Mouse (Mus musculus) kidney, embryonic 14.5 days (tissue): Measurements from ENCODE around the gene Txndc16. TPM values are rescaled to one million over a fixed set of nuclear protein-coding genes. Genes with fewer than 3 reads are reported as not detected.

Experiments
- ATAC-seq: fragments of 200-750 bp; cut with Nextera tagmentation; 2 replicates; pipeline ENCODE4 v1.8.0; 2017; ENCODE audit warnings: moderate number of reproducible peaks, mild to moderate bottlenecking, moderate TSS enrichment, moderate library complexity; ENCODE audit not compliant: low FRiP score, low TSS enrichment
- H3K27ac ChIP-seq: fragments of 300-500 bp; sonication (generic); 2 replicates; pipeline ENCODE4 v1.5.1; 2014; ENCODE audit warnings: low read depth, mild to moderate bottlenecking, low read length, moderate library complexity, mixed read lengths
- H3K27me3 ChIP-seq: fragments of 300-500 bp; sonication (generic); 2 replicates; pipeline ENCODE4 v1.6.1; 2014; ENCODE audit warnings: mild to moderate bottlenecking, low read length; ENCODE audit not compliant: control insufficient read depth, insufficient read depth
- H3K36me3 ChIP-seq: fragments of 300-500 bp; sonication (generic); 2 replicates; pipeline ENCODE4 v1.6.1; 2014; ENCODE audit warnings: low read length, mixed read lengths; ENCODE audit not compliant: control insufficient read depth, insufficient read depth
- H3K4me1 ChIP-seq: fragments of 300-500 bp; sonication (generic); 2 replicates; pipeline ENCODE4 v1.6.1; 2014; ENCODE audit warnings: low read length, mixed read lengths; ENCODE audit not compliant: control insufficient read depth, insufficient read depth
- H3K4me2 ChIP-seq: fragments of 300-500 bp; sonication (generic); replicated peaks from 2 replicates; pipeline ENCODE4 v1.6.1; 2014; ENCODE audit warnings: low read depth, mild to moderate bottlenecking, low read length
- H3K4me3 ChIP-seq: fragments of 300-500 bp; sonication (generic); 2 replicates; pipeline ENCODE4 v1.5.1; 2014; ENCODE audit warnings: mild to moderate bottlenecking, low read length
- H3K9ac ChIP-seq: fragments of 300-500 bp; sonication (generic); 2 replicates; pipeline ENCODE4 v1.6.1; 2014; ENCODE audit warnings: low read depth, mild to moderate bottlenecking, low read length, moderate library complexity
- H3K9me3 ChIP-seq: fragments of 300-500 bp; sonication (generic); 2 replicates; pipeline ENCODE4 v1.6.1; 2016; ENCODE audit warnings: low read length; ENCODE audit not compliant: control insufficient read depth
- WGBS: fragments of 180-500 bp; shearing (Covaris S2); extraction: QIAGEN DNeasy Blood & Tissue Kit; methylation state at CpG from one replicate; pipeline ENCODE4 v1.1.7; 2014; 5-methylcytosine and 5-hydroxymethylcytosine counted together
- polyA plus RNA-seq: library from polyadenylated mRNA; unstranded; fragments of >200 nt; fragmentation: Nextera tagmentation; extraction: Ambion mirVana; gene quantifications from 2 replicates; pipeline ENCODE4 v1.2.1, GENCODE M21; 2014

Txndc16 gene
- polyA plus RNA-seq: 8.6 and 14.2 TPM in 2 replicates

- Histone ChIP-seq H3K4me1 (peaks cover 5% of the 10 kb centered on the region; the same call in 1 of the 2 replicates), H3K9ac (peak within 1 kb of the TSS; percentile 87), H3K4me2 (peak within 1 kb of the TSS; percentile 97), H3K27me3 (no peaks in the 10 kb centered on the region), H3K9me3 (no peaks in the 10 kb centered on the region), H3K36me3 (no peaks in the 10 kb centered on the region), H3K27ac (peak within 1 kb of the TSS; percentile 86), H3K4me3 (peak within 1 kb of the TSS; percentile 79)
- peak; percentile 13 for ATAC-seq
- WGBS: under 1% methylated on average over 54 of the region's 59 CpGs
Observed at GRCm38 (mm10) chr14:45220090-45220956, at the start of gene Txndc16. Gene Txndc16 (minus strand): TSS chr14:45220328.

- no peaks in the 10 kb centered on the region for H3K27me3 ChIP-seq
- H3K9ac ChIP-seq: no peak overlapping the region
- H3K9me3 ChIP-seq: no peaks in the 10 kb centered on the region
- H3K4me3 ChIP-seq: no peak overlapping the region
- H3K4me2 ChIP-seq: no peak overlapping the region
- no peaks in the 10 kb centered on the region for H3K4me1 ChIP-seq
- H3K36me3 ChIP-seq: no peaks in the 10 kb centered on the region
- ATAC-seq: no peak
- no peak overlapping the region for H3K27ac ChIP-seq
- WGBS: 84% methylated on average over 3 of the region's 3 CpGs
Observed at GRCm38 (mm10) chr14:45263831-45264592, 43.9 kb upstream of the Txndc16 start.

- no peaks in the 10 kb centered on the region for H3K9me3 ChIP-seq
- H3K27me3 ChIP-seq: no peaks in the 10 kb centered on the region
- no peak overlapping the region for H3K4me2 ChIP-seq
- H3K4me3 ChIP-seq: no peak overlapping the region
- ATAC-seq: no peak
- no peaks in the 10 kb centered on the region for H3K4me1 ChIP-seq
- no peak overlapping the region for H3K27ac ChIP-seq
- WGBS: 90% methylated on average over 4 of the region's 4 CpGs
- H3K36me3 ChIP-seq: no peaks in the 10 kb centered on the region
- H3K9ac ChIP-seq: no peak overlapping the region
Observed at GRCm38 (mm10) chr14:45251548-45252076, 31.5 kb upstream of the Txndc16 start.

- Histone ChIP-seq H3K27ac (no peak overlapping the region), H3K4me2 (no peak overlapping the region), H3K9me3 (no peaks in the 10 kb centered on the region), H3K27me3 (no peaks in the 10 kb centered on the region), H3K4me1 (no peaks in the 10 kb centered on the region), H3K9ac (no peak overlapping the region), H3K4me3 (no peak overlapping the region), H3K36me3 (no peaks in the 10 kb centered on the region)
- ATAC-seq: no peak
- WGBS: 50% methylated on average over 1 of the region's 1 CpGs
Observed at GRCm38 (mm10) chr14:45241613-45242012, 21.5 kb upstream of the Txndc16 start.

- no peaks in the 10 kb centered on the region for H3K4me1 ChIP-seq
- no peak for ATAC-seq
- WGBS: 69% methylated on average over 2 of the region's 2 CpGs
Observed at GRCm38 (mm10) chr14:45239042-45239441, 18.9 kb upstream of the Txndc16 start.

GRCm38 (mm10) chr14:45220957-45221630 lies 966 bp upstream of the Txndc16 start:
- no peaks in the 10 kb centered on the region for H3K27me3 ChIP-seq
- H3K36me3 ChIP-seq: no peaks in the 10 kb centered on the region
- peak overlapping the region; percentile 79 for H3K4me3 ChIP-seq
- H3K4me2 ChIP-seq: peak overlapping the region; percentile 97
- H3K4me1 ChIP-seq: peaks cover 5% of the 10 kb centered on the region; the same call in 1 of the 2 replicates
- peak overlapping the region; percentile 87 for H3K9ac ChIP-seq
- no peak overlapping the region for H3K27ac ChIP-seq
- 11% methylated on average over 11 of the region's 11 CpGs for WGBS
- no peaks in the 10 kb centered on the region for H3K9me3 ChIP-seq
- ATAC-seq: no peak

More at GRCm38 (mm10) chr14:45239042-45239441, 18.9 kb upstream of the Txndc16 start:
- H3K36me3 ChIP-seq: no peaks in the 10 kb centered on the region
- no peaks in the 10 kb centered on the region for H3K27me3 ChIP-seq
- H3K27ac ChIP-seq: no peak overlapping the region
- no peaks in the 10 kb centered on the region for H3K9me3 ChIP-seq
- no peak overlapping the region for H3K9ac ChIP-seq
- no peak overlapping the region for H3K4me3 ChIP-seq
- no peak overlapping the region for H3K4me2 ChIP-seq

- no peaks in the 10 kb centered on the region for H3K27me3 ChIP-seq
- H3K4me2 ChIP-seq: peak within 1 kb of the TSS; percentile 97
- under 1% methylated on average over 79 of the region's 86 CpGs for WGBS
- peak within 1 kb of the TSS; percentile 79 for H3K4me3 ChIP-seq
- H3K4me1 ChIP-seq: peaks cover 5% of the 10 kb centered on the region; the same call in 1 of the 2 replicates
- peak; percentile 99 for ATAC-seq
- no peaks in the 10 kb centered on the region for H3K36me3 ChIP-seq
- H3K9ac ChIP-seq: peak within 1 kb of the TSS; percentile 87
- no peaks in the 10 kb centered on the region for H3K9me3 ChIP-seq
- H3K27ac ChIP-seq: peak within 1 kb of the TSS; percentile 86
Observed at GRCm38 (mm10) chr14:45219281-45220089, 643 bp downstream of the Txndc16 start, which contains the start of gene Gpr137c. Gene Gpr137c (plus strand): TSS chr14:45219717.

- no peak overlapping the region for H3K27ac ChIP-seq
- no peaks in the 10 kb centered on the region for H3K27me3 ChIP-seq
- no peaks in the 10 kb centered on the region for H3K9me3 ChIP-seq
- H3K4me2 ChIP-seq: peak overlapping the region; percentile 4; the same call in 1 of the 2 replicates
- no peak overlapping the region for H3K4me3 ChIP-seq
- H3K9ac ChIP-seq: no peak overlapping the region
- H3K4me1 ChIP-seq: peaks cover 5% of the 10 kb centered on the region; the same call in 1 of the 2 replicates
- no peaks in the 10 kb centered on the region for H3K36me3 ChIP-seq
- no peak for ATAC-seq
- WGBS: 83% methylated on average over 4 of the region's 4 CpGs
Observed at GRCm38 (mm10) chr14:45217693-45218092, 2.4 kb downstream of the Txndc16 start.
